Comparison of ENCODE assay signal across 10 mouse cellular contexts in the genomic region with DNA sequence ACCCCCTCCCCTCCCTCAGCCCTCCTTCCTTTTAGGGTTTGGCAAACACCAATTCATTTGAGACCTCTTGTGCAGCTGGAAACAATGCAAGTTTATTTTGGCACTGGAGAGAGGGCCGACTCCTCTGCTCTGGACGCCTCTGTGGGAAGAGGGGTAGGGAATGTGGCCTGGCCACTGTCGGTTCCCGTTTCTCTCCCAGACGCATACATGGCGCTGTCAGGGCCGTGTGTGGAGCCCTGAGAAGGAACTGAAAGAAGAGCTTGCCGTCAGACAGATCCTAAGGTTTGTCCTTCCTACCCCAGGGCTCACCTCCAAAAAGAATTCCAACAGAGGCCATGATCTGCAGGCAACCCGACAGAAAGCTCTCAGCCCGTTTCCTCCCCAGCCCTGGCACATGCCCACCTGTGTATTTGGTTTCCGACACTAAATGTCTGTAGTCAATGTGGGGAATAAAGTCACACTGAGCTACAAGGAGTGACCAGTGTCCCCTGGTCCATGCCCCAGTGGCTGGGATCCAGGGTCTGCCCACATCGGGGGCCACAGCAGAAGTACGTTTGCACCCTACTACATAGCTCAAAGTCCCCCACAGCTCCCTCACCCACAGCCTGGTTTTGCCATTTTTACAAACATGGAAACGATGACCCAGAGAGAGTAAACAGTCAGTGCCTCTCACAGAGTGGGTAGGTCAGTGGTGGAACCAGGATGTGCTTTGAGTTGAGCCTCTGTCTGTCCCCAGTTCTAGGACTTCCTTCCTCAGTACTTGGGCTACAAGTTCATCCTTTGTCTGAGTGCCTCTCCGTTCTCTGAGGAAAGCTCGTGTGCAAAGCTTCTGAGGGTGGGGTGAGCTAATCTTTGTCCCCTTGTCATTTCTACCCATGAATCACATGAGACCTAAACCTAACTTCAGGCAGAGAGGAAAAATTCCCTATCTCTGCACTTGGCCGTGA.
A peak's percentile ranks its signal among the peaks of the same experiment; 100 is the strongest.
DNase-seq lines count a peak whose midpoint lies in the region; ATAC-seq and TF ChIP-seq lines count a peak whose summit lies in the region.
"Had no signal": no experiment of that assay in that cellular context is flagged by ENCODE, and none has a peak within 500 bp of the region (broad histone marks: within the 10 kb centered on the region; RNA-seq: fewer than 3 reads in every experiment).

No protein-coding gene starts in this region.

- 0 out of 2 replicates have a peak, but pooled peaks cover 3% of the 10 kb centered on the region for H3K4me1 ChIP-seq in liver, postnatal 0 days (ENCODE audit: insufficient read depth)
- H3K4me1 ChIP-seq in heart, embryonic 12.5 days (replicated peaks), result peaks cover 44% of the 10 kb centered on the region
- H3K4me1 ChIP-seq in stomach, embryonic 16.5 days (ENCODE audit: control insufficient read depth, insufficient read depth, low read length), result peaks cover 18% of the 10 kb centered on the region
- H3K4me1 ChIP-seq in midbrain, embryonic 16.5 days (ENCODE audit: control insufficient read depth, insufficient read depth, low read length), result 0 out of 2 replicates have a peak, but pooled peaks cover 3% of the 10 kb centered on the region
- peaks cover 11% of the 10 kb centered on the region for H3K4me1 ChIP-seq in midbrain, embryonic 10.5 days

- 0 out of 2 replicates have a peak overlapping the region, but pooled peaks have one; percentile 1 for H3K27ac ChIP-seq in liver, postnatal 0 days (ENCODE audit: low read depth)
- H3K27ac ChIP-seq in heart, embryonic 12.5 days (ENCODE audit: poor library complexity, severe bottlenecking), result peak overlapping the region; percentile 54
- peak overlapping the region; percentile 47; the same call in 1 of the 2 replicates for H3K27ac ChIP-seq in stomach, embryonic 16.5 days (ENCODE audit: low read length)
- no peak overlapping the region for H3K27ac ChIP-seq in midbrain, embryonic 16.5 days (ENCODE audit: low read length)
- no peak overlapping the region for H3K27ac ChIP-seq in midbrain, embryonic 10.5 days (replicated peaks)
- H3K27ac ChIP-seq: hindbrain, embryonic 15.5 days; limb, embryonic 13.5 days had no signal

- no peak for TF ChIP-seq CTCF in liver, postnatal 0 days (IDR thresholded peaks at IDR 0.05; ENCODE audit: low read depth)

- H3K4me2 ChIP-seq in liver, postnatal 0 days (ENCODE audit: low read depth, low read length), result no peak overlapping the region
- peak overlapping the region; percentile 5; the same call in 1 of the 2 replicates for H3K4me2 ChIP-seq in heart, embryonic 12.5 days
- no peak overlapping the region for H3K4me2 ChIP-seq in stomach, embryonic 16.5 days (ENCODE audit: low read depth, low read length)
- H3K4me2 ChIP-seq in midbrain, embryonic 16.5 days (ENCODE audit: low read length), result no peak overlapping the region
- H3K4me2 ChIP-seq: hindbrain, embryonic 15.5 days; limb, embryonic 13.5 days had no signal

- no peak overlapping the region for H3K9ac ChIP-seq in liver, postnatal 0 days (replicated peaks)
- H3K9ac ChIP-seq in heart, embryonic 12.5 days, result no peak overlapping the region
- no peak overlapping the region for H3K9ac ChIP-seq in stomach, embryonic 16.5 days (ENCODE audit: low read length)
- no peak overlapping the region for H3K9ac ChIP-seq in midbrain, embryonic 16.5 days (ENCODE audit: low read depth, low read length)
- H3K9ac ChIP-seq: hindbrain, embryonic 15.5 days; limb, embryonic 13.5 days had no signal

- no peaks in the 10 kb centered on the region for H3K36me3 ChIP-seq in liver, postnatal 0 days (replicated peaks; ENCODE audit: insufficient read depth, low read length)
- H3K36me3 ChIP-seq in heart, embryonic 12.5 days, result no peaks in the 10 kb centered on the region
- no peaks in the 10 kb centered on the region for H3K36me3 ChIP-seq in stomach, embryonic 16.5 days (ENCODE audit: control insufficient read depth, insufficient read depth, low read length)
- no peaks in the 10 kb centered on the region for H3K36me3 ChIP-seq in midbrain, embryonic 16.5 days (ENCODE audit: control insufficient read depth, insufficient read depth, low read length)
- H3K36me3 ChIP-seq in midbrain, embryonic 10.5 days, result no peaks in the 10 kb centered on the region
- H3K36me3 ChIP-seq: hindbrain, embryonic 15.5 days; limb, embryonic 13.5 days had no signal

- no peak for DNase-seq in liver, postnatal 0 days
- DNase-seq in liver, result no peak
- peak; percentile 65 for DNase-seq in kidney, postnatal 10 days
- DNase-seq in adrenal gland, postnatal 25 days, result no peak
- DNase-seq in midbrain, embryonic 10.5 days (ENCODE audit: low spot score), result no peak

- H3K4me3 ChIP-seq in liver, postnatal 0 days (ENCODE audit: low read depth, low read length), result no peak overlapping the region
- no peak overlapping the region for H3K4me3 ChIP-seq in heart, embryonic 12.5 days
- no peak overlapping the region for H3K4me3 ChIP-seq in stomach, embryonic 16.5 days (replicated peaks; ENCODE audit: low read length)
- no peak overlapping the region for H3K4me3 ChIP-seq in midbrain, embryonic 16.5 days (ENCODE audit: low read depth, low read length)
- H3K4me3 ChIP-seq in midbrain, embryonic 10.5 days, result no peak overlapping the region
- H3K4me3 ChIP-seq: hindbrain, embryonic 15.5 days; limb, embryonic 13.5 days had no signal

- WGBS in liver, postnatal 0 days (ENCODE audit: insufficient replicate concordance), result 59% methylated on average over 17 of the region's 17 CpGs
- WGBS in heart, embryonic 12.5 days, result 51% methylated on average over 17 of the region's 17 CpGs
- WGBS in stomach, embryonic 16.5 days, result 49% methylated on average over 17 of the region's 17 CpGs
- WGBS in midbrain, embryonic 16.5 days, result 85% methylated on average over 17 of the region's 17 CpGs
- 88% methylated on average over 17 of the region's 17 CpGs for whole genome bisulfite sequencing in midbrain, embryonic 10.5 days

- ATAC-seq in liver, postnatal 0 days, result no peak
- peak; percentile 35; the same call in 1 of the 2 replicates for ATAC-seq in heart, embryonic 12.5 days (ENCODE audit: insufficient number of reproducible peaks, low FRiP score)
- ATAC-seq in stomach, embryonic 16.5 days (ENCODE audit: insufficient read depth, low FRiP score), result peak; percentile 39; the same call in 1 of the 2 replicates
- ATAC-seq in midbrain, embryonic 16.5 days, result no peak

- TF ChIP-seq EP300 in liver, postnatal 0 days (IDR thresholded peaks at IDR 0.05; ENCODE audit: low read depth), result no peak

- H3K9me3 ChIP-seq in liver, postnatal 0 days (ENCODE audit: low read length), result no peaks in the 10 kb centered on the region
- peaks cover 7% of the 10 kb centered on the region; the same call in 1 of the 2 replicates for H3K9me3 ChIP-seq in heart, embryonic 12.5 days (replicated peaks)
- H3K9me3 ChIP-seq in stomach, embryonic 16.5 days (replicated peaks; ENCODE audit: control insufficient read depth, low read length), result 0 out of 2 replicates have a peak, but pooled peaks cover 7% of the 10 kb centered on the region
- peaks cover 8% of the 10 kb centered on the region; the same call in 1 of the 2 replicates for H3K9me3 ChIP-seq in midbrain, embryonic 16.5 days (replicated peaks; ENCODE audit: control insufficient read depth, low read length, poor library complexity, severe bottlenecking)
- peaks cover 12% of the 10 kb centered on the region; the same call in 1 of the 2 replicates for H3K9me3 ChIP-seq in midbrain, embryonic 10.5 days (replicated peaks)

- H3K27me3 ChIP-seq in liver, postnatal 0 days (ENCODE audit: insufficient read depth, low read length), result no peaks in the 10 kb centered on the region
- H3K27me3 ChIP-seq in heart, embryonic 12.5 days (replicated peaks), result no peaks in the 10 kb centered on the region
- no peaks in the 10 kb centered on the region for H3K27me3 ChIP-seq in stomach, embryonic 16.5 days (ENCODE audit: control insufficient read depth, insufficient read depth, low read length)
- H3K27me3 ChIP-seq in midbrain, embryonic 16.5 days (ENCODE audit: control insufficient read depth, insufficient read depth, low read depth, low read length), result no peaks in the 10 kb centered on the region
- H3K27me3 ChIP-seq in midbrain, embryonic 10.5 days (ENCODE audit: low read depth, poor library complexity, severe bottlenecking), result no peaks in the 10 kb centered on the region
- H3K27me3 ChIP-seq: hindbrain, embryonic 15.5 days; limb, embryonic 13.5 days had no signal

Comparison
In these comparisons a context has a peak if more than half of its experiments do, and no peak if none do; other contexts are left out.
1. ATAC-seq: peak in heart, embryonic 12.5 days (single experiment) and stomach, embryonic 16.5 days (single experiment); none in liver, postnatal 0 days (single experiment) and midbrain, embryonic 16.5 days (single experiment).
2. H3K27ac ChIP-seq: peak in liver, postnatal 0 days (single experiment), heart, embryonic 12.5 days (single experiment) and stomach, embryonic 16.5 days (single experiment); none in midbrain, embryonic 16.5 days (single experiment) and midbrain, embryonic 10.5 days (single experiment).